Mouse (Mus musculus) heart, embryonic 14.5 days (tissue): ENCODE results near the gene Slc38a6. TPM values are rescaled to one million over a fixed set of nuclear protein-coding genes. Genes with fewer than 3 reads are reported as not detected.

ENCODE experiments used
- ATAC-seq: fragments of 200-750 bp; cut with Nextera tagmentation; 2 replicates; pipeline ENCODE4 v1.8.0; 2017; ENCODE audit warnings: low read depth, moderate TSS enrichment; ENCODE audit not compliant: insufficient number of reproducible peaks, insufficient read depth, low FRiP score
- H3K27ac ChIP-seq, 2 experiments: fragments of 200-500 bp in 1 of 2; fragments of 300-500 bp in 1 of 2; sonication (generic) in 1 of 2; replicated peaks in 1 of 2; 2 replicates each; pipeline ENCODE4 v1.5.1; 2012 to 2014; ENCODE audit warnings: low read depth in 2 of 2, low read length in 2 of 2, control low read depth in 1 of 2, mild to moderate bottlenecking in 1 of 2, mixed read lengths in 1 of 2; ENCODE audit not compliant: control insufficient read depth in 1 of 2, insufficient read depth in 1 of 2
- H3K27me3 ChIP-seq: fragments of 300-500 bp; sonication (generic); 2 replicates; pipeline ENCODE4 v1.6.1; 2014; ENCODE audit warnings: mild to moderate bottlenecking, low read length, control low read depth; ENCODE audit not compliant: control insufficient read depth, insufficient read depth
- H3K36me3 ChIP-seq: fragments of 300-500 bp; sonication (generic); 2 replicates; pipeline ENCODE4 v1.6.1; 2014; ENCODE audit warnings: mild to moderate bottlenecking, control low read depth, low read length, mixed read lengths; ENCODE audit not compliant: control insufficient read depth, insufficient read depth
- H3K4me1 ChIP-seq, 2 experiments: fragments of 200-500 bp in 1 of 2; fragments of 300-500 bp in 1 of 2; sonication (generic) in 1 of 2; 2 replicates each; pipeline ENCODE4 v1.6.1; 2012 to 2014; ENCODE audit warnings: low read length in 2 of 2, control low read depth in 1 of 2, mixed read lengths in 1 of 2; ENCODE audit not compliant: control insufficient read depth in 2 of 2, insufficient read depth in 2 of 2
- H3K4me2 ChIP-seq: fragments of 300-500 bp; sonication (generic); 2 replicates; pipeline ENCODE4 v1.6.1; 2014; ENCODE audit warnings: mild to moderate bottlenecking, low read length
- H3K4me3 ChIP-seq, 2 experiments: fragments of 200-500 bp in 1 of 2; fragments of 300-500 bp in 1 of 2; sonication (generic) in 1 of 2; 2 replicates each; pipeline ENCODE4 v1.5.1; 2012 to 2014; ENCODE audit warnings: low read length in 2 of 2, mild to moderate bottlenecking in 2 of 2, control low read depth in 1 of 2, low read depth in 1 of 2, moderate library complexity in 1 of 2; ENCODE audit not compliant: control insufficient read depth in 1 of 2, insufficient read depth in 1 of 2
- H3K9ac ChIP-seq: fragments of 300-500 bp; sonication (generic); 2 replicates; pipeline ENCODE4 v1.6.1; 2014; ENCODE audit warnings: mild to moderate bottlenecking, low read length
- H3K9me3 ChIP-seq: fragments of 300-500 bp; sonication (generic); 2 replicates; pipeline ENCODE4 v1.6.1; 2016; ENCODE audit warnings: low read length, control low read depth; ENCODE audit not compliant: control insufficient read depth
- WGBS: fragments of 180-500 bp; shearing (Covaris S2); extraction: QIAGEN DNeasy Blood & Tissue Kit; methylation state at CpG from one replicate; pipeline ENCODE4 v1.1.7; 2014; 5-methylcytosine and 5-hydroxymethylcytosine counted together
- polyA plus RNA-seq: library from polyadenylated mRNA; unstranded; fragments of >200 nt; fragmentation: Nextera tagmentation; extraction: Ambion mirVana; gene quantifications from 2 replicates; pipeline ENCODE4 v1.2.1, GENCODE M21; 2014

The Slc38a6 gene
- polyA plus RNA-seq, 1 experiment from 2014 or later, result 6.4 TPM

GRCm38 (mm10) chr12:73357311-73357710, 70.7 kb downstream of the Slc38a6 start:
- Histone ChIP-seq H3K4me2 (no peak overlapping the region), H3K4me3 (no peak overlapping the region), H3K36me3 (no peaks in the 10 kb centered on the region), H3K4me1 (peaks cover 6 to 22% of the 10 kb centered on the region in 2 experiments), H3K27ac (no peak overlapping the region), H3K9me3 (no peaks in the 10 kb centered on the region), H3K9ac (no peak overlapping the region), H3K27me3 (no peaks in the 10 kb centered on the region)
- no peak for ATAC-seq
- 62% methylated on average over 5 of the region's 5 CpGs for WGBS

- peaks cover 6 to 22% of the 10 kb centered on the region in 2 experiments for H3K4me1 ChIP-seq
- ATAC-seq, result no peak
- no peak overlapping the region for H3K4me3 ChIP-seq
- no peak overlapping the region for H3K27ac ChIP-seq
- H3K9ac ChIP-seq, result no peak overlapping the region
- no peaks in the 10 kb centered on the region for H3K36me3 ChIP-seq
- no peak overlapping the region for H3K4me2 ChIP-seq
- WGBS, result 86% methylated on average over 3 of the region's 3 CpGs
- H3K9me3 ChIP-seq, result no peaks in the 10 kb centered on the region
- H3K27me3 ChIP-seq, result no peaks in the 10 kb centered on the region
Measured at GRCm38 (mm10) chr12:73357736-73358135, 71.2 kb downstream of the Slc38a6 start.

GRCm38 (mm10) chr12:73358640-73359039, 72.1 kb downstream of the Slc38a6 start:
- peaks cover 3 to 15% of the 10 kb centered on the region in 2 experiments; a peak in 3 of 4 replicates for H3K4me1 ChIP-seq
- no peaks in the 10 kb centered on the region for H3K36me3 ChIP-seq
- ATAC-seq, result no peak
- H3K9me3 ChIP-seq, result no peaks in the 10 kb centered on the region
- H3K9ac ChIP-seq, result no peak overlapping the region
- H3K4me2 ChIP-seq, result no peak overlapping the region
- no peak overlapping the region for H3K4me3 ChIP-seq
- H3K27me3 ChIP-seq, result no peaks in the 10 kb centered on the region
- WGBS, result 56% methylated on average over 2 of the region's 2 CpGs
- H3K27ac ChIP-seq, result no peak overlapping the region

GRCm38 (mm10) chr12:73359520-73359919, 72.9 kb downstream of the Slc38a6 start:
- Histone ChIP-seq H3K4me3 (no peak overlapping the region), H3K27ac (no peak overlapping the region), H3K36me3 (no peaks in the 10 kb centered on the region), H3K27me3 (no peaks in the 10 kb centered on the region), H3K9me3 (0 out of 2 replicates have a peak, but pooled peaks cover 4% of the 10 kb centered on the region), H3K4me1 (peaks cover 2 to 7% of the 10 kb centered on the region in 2 experiments; a peak in 3 of 4 replicates), H3K4me2 (no peak overlapping the region), H3K9ac (no peak overlapping the region)
- no peak for ATAC-seq
- 65% methylated on average over 4 of the region's 4 CpGs for WGBS

- 77% methylated on average over 11 of the region's 11 CpGs for WGBS
- Histone ChIP-seq H3K4me1 (peaks cover 0 to 5% of the 10 kb centered on the region in 2 experiments; a peak in 1 of 4 replicates), H3K9me3 (0 out of 2 replicates have a peak, but pooled peaks cover 4% of the 10 kb centered on the region), H3K27ac (no peak overlapping the region), H3K27me3 (no peaks in the 10 kb centered on the region), H3K36me3 (no peaks in the 10 kb centered on the region), H3K9ac (no peak overlapping the region), H3K4me2 (no peak overlapping the region), H3K4me3 (no peak overlapping the region)
- ATAC-seq, result no peak
Measured at GRCm38 (mm10) chr12:73361201-73361600, 74.6 kb downstream of the Slc38a6 start.

- ATAC-seq, result no peak
- H3K4me3 ChIP-seq, result no peak overlapping the region
- H3K27ac ChIP-seq, result no peak overlapping the region
- peaks cover 13% of the 10 kb centered on the region in 2 experiments for H3K4me1 ChIP-seq
- no peak overlapping the region for H3K9ac ChIP-seq
- WGBS, result 80% methylated on average over 6 of the region's 6 CpGs
- no peaks in the 10 kb centered on the region for H3K36me3 ChIP-seq
- no peak overlapping the region for H3K4me2 ChIP-seq
- H3K27me3 ChIP-seq, result no peaks in the 10 kb centered on the region
- H3K9me3 ChIP-seq, result 0 out of 2 replicates have a peak, but pooled peaks cover 4% of the 10 kb centered on the region
Measured at GRCm38 (mm10) chr12:73363401-73363800, 76.8 kb downstream of the Slc38a6 start.

- Histone ChIP-seq H3K4me1 (peaks cover 10 to 17% of the 10 kb centered on the region in 2 experiments), H3K27ac (no peak overlapping the region), H3K4me3 (no peak overlapping the region), H3K36me3 (no peaks in the 10 kb centered on the region), H3K27me3 (no peaks in the 10 kb centered on the region), H3K4me2 (no peak overlapping the region), H3K9me3 (0 out of 2 replicates have a peak, but pooled peaks cover 4% of the 10 kb centered on the region), H3K9ac (no peak overlapping the region)
- 92% methylated on average over 3 of the region's 3 CpGs for WGBS
- ATAC-seq, result no peak
Measured at GRCm38 (mm10) chr12:73363956-73364355, 77.4 kb downstream of the Slc38a6 start.

GRCm38 (mm10) chr12:73366581-73366980, 80.0 kb downstream of the Slc38a6 start:
- WGBS, result 87% methylated on average over 7 of the region's 7 CpGs
- Histone ChIP-seq H3K4me2 (no peak overlapping the region), H3K36me3 (no peaks in the 10 kb centered on the region), H3K4me3 (no peak overlapping the region), H3K27ac (no peak overlapping the region), H3K9ac (no peak overlapping the region), H3K9me3 (0 out of 2 replicates have a peak, but pooled peaks cover 4% of the 10 kb centered on the region), H3K4me1 (peaks cover 10 to 17% of the 10 kb centered on the region in 2 experiments), H3K27me3 (no peaks in the 10 kb centered on the region)
- no peak for ATAC-seq
